Mouse (Mus musculus) c-Kit-positive CD71-negative TER-119-negative erythroid progenitor cells, embryonic 14.5 days (primary cell): ENCODE measurements around the gene Disp2.

Experiments used
- DNase-seq: peaks from one replicate; pipeline ENCODE4 v3.0.0-alpha.2; 2013; ENCODE audit warnings: low read depth

Gene Disp2

GRCm38 (mm10) chr2:118759828-118760227, 19.7 kb upstream of the Disp2 start:
- DNase-seq: peak; percentile 68

GRCm38 (mm10) chr2:118760311-118761025, 19.1 kb upstream of the Disp2 start:
- no peak for DNase-seq

- no peak for DNase-seq
Observed at GRCm38 (mm10) chr2:118761358-118761757, 18.2 kb upstream of the Disp2 start.

- no peak for DNase-seq
Observed at GRCm38 (mm10) chr2:118761906-118762783, 17.4 kb upstream of the Disp2 start, which contains the start of gene Ccdc9b. TSS of gene Ccdc9b (minus strand) at chr2:118762661.

GRCm38 (mm10) chr2:118762784-118763148, 16.8 kb upstream of the Disp2 start:
- DNase-seq: no peak

GRCm38 (mm10) chr2:118763469-118763868, 16.1 kb upstream of the Disp2 start:
- DNase-seq: no peak

- no peak for DNase-seq
Observed at GRCm38 (mm10) chr2:118764094-118764831, 15.3 kb upstream of the Disp2 start.

GRCm38 (mm10) chr2:118764875-118765274, 14.6 kb upstream of the Disp2 start:
- no peak for DNase-seq

- no peak for DNase-seq
Observed at GRCm38 (mm10) chr2:118766041-118767033, 13.2 kb upstream of the Disp2 start.

GRCm38 (mm10) chr2:118772158-118772874, 7.2 kb upstream of the Disp2 start, which contains the start of gene Phgr1:
TSS of gene Phgr1 (plus strand) at chr2:118772769.
- DNase-seq: no peak

- DNase-seq: no peak
Observed at GRCm38 (mm10) chr2:118774536-118774935, 5.0 kb upstream of the Disp2 start.

- no peak for DNase-seq
Observed at GRCm38 (mm10) chr2:118775396-118775795, 4.1 kb upstream of the Disp2 start.

GRCm38 (mm10) chr2:118775846-118776245, 3.7 kb upstream of the Disp2 start:
- DNase-seq: no peak

- no peak for DNase-seq
Observed at GRCm38 (mm10) chr2:118776295-118776694, 3.2 kb upstream of the Disp2 start.

GRCm38 (mm10) chr2:118778418-118778817, 1.1 kb upstream of the Disp2 start:
- no peak for DNase-seq

- DNase-seq: no peak
Observed at GRCm38 (mm10) chr2:118779065-118779464, 454 bp upstream of the Disp2 start.

- no peak for DNase-seq
Observed at GRCm38 (mm10) chr2:118781115-118781514, 1.6 kb downstream of the Disp2 start.

GRCm38 (mm10) chr2:118782303-118782702, 2.8 kb downstream of the Disp2 start:
- no peak for DNase-seq

GRCm38 (mm10) chr2:118783093-118783492, 3.6 kb downstream of the Disp2 start:
- DNase-seq: no peak

- no peak for DNase-seq
Observed at GRCm38 (mm10) chr2:118783663-118784062, 4.1 kb downstream of the Disp2 start.
